Mouse (Mus musculus): ENCODE measurements around the gene P2rx7.

Gene P2rx7

GRCm38 (mm10) chr5:122643701-122644100 is at the start of gene P2rx7:
Gene P2rx7 (plus strand): TSS chr5:122643911.
- peak in 1 of 2 experiments; percentile 15 for DNase-seq (ENCODE audit: low spot score in 2 of 2)

GRCm38 (mm10) chr5:122595470-122595869 is 48.2 kb upstream of the P2rx7 start:
- no peak for DNase-seq (ENCODE audit: low spot score in 2 of 2)

- DNase-seq (ENCODE audit: low spot score in 2 of 2) = peak; percentile 51 to 77
These were observed 41.5 kb upstream of the P2rx7 start for GRCm38 (mm10) chr5:122602233-122602632.

- no peak for DNase-seq (ENCODE audit: low spot score in 2 of 2)
These were observed 38.8 kb upstream of the P2rx7 start for GRCm38 (mm10) chr5:122604894-122605293.

GRCm38 (mm10) chr5:122611651-122612050 is 32.1 kb upstream of the P2rx7 start:
- DNase-seq (ENCODE audit: low spot score in 2 of 2) = no peak

DNA sequence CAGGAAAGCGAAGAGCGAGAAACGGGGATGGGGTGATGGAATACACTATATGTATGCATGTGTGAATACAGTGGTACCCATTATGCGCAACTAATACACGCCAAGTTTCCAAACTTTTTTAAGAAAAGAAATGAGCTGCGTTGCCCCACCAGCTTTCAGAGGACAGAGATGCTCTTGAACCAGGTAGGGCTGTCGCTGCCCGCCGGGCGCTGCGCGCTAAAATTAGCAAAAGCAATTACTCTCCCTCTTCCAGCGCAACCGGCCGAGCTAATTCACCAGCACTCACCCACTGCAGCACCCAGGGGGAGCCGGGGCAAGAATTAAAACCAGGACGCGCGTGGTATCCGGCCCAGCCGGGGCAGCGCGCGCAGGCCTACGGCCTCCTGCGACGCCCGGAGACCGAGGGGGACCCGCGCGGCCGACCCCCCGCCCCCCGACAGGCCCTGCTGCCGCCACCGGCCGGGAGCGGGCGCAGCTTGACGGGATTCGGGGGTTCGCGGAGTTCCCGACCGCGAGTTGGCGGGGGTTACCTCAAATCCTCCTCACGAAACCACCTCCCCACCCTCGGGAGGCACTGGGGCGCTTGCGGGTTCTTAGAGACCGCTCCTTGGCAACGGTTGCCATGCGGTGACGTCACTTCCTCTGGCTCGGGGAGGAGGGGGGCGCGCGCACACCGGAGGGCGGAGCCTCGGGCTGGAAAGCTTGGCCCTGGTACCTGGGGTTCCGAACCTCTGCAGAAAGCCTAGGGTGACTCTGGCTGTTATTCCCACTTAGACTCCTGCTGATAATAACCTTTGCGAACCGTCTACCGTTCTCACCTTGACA is 29.6 kb upstream of the P2rx7 start, which contains the start of gene Ift81:
Gene Ift81 (minus strand): TSS at position 611 of the 825 bp plus-strand sequence.
- DNase-seq (ENCODE audit: low spot score in 2 of 2) = peak; percentile 93 to 95

GRCm38 (mm10) chr5:122617718-122618117 is 26.0 kb upstream of the P2rx7 start:
- no peak for DNase-seq (ENCODE audit: low spot score in 2 of 2)

DNA sequence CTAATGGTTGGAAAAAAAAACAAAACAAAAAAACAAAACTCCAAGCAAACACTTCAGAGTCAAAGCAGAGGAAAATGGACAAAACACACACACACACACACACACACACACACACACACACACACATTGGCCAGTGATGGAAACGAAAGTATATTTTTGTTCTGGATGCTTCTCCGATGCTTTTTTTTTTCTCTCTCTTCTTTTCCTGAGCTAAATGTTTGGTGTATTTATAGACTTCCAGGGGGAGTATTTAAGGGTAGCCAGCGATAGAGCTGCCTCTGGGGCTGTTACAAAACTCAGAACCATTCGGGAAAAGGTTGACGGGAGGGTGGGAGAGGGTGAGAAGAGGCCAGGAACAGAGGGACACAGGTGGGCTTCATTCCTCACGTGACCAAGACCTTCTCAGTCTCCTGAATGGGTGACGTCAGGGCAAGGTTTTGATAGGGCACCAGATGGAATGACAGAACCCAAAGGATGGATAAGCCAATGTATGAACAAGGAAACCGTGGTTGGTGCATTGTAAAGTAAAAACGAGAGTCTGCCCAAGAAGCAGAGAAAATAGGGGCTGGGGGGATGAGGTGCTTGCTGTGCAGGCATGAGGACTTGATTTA is 23.9 kb upstream of the P2rx7 start:
- no peak for DNase-seq (ENCODE audit: low spot score in 2 of 2)

DNA sequence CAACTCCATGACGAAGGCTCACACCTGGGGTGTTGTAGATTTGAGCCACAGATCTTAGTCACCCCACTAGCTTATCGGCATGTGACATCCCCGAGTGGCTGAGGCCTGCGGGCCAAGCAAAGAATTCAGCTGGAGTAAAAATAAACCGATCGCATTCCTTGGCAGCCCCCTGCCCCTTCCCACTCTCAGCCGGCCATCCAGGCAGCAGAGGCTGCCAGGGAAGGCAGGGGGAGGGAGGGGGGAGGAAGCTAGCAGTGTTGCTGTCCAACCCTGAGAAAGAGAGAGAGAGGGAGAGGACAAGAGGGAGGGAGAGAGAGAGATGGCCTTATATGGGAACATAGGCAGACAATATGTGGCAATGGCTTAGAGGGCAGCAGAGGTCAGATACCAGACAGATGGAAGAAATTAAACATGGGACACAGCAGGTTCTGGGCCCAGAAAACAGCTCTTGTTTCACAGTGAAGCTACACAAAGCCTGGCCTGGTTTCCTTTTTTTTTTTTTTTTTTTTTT is 22.3 kb upstream of the P2rx7 start:
- DNase-seq (ENCODE audit: low spot score in 2 of 2) = no peak

DNA sequence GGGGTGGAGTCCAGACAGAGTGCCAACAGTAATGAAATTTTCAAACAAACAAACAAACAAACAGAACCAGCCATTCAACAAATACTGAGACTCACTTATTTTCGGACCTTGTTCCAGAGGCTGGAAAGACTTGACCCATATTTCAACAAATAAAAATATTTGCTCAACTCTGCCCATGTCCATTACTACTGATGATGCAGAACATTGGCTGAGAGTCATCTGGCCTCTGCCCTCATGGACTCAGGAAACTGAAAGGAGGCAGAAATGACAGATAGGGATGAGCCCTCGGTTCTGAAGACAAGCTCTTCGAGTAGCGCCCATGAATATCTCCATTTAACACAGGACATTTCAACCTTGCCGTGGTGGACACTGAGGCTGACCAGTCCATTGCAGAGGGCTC is 21.2 kb upstream of the P2rx7 start:
- no peak for DNase-seq (ENCODE audit: low spot score in 2 of 2)

- no peak for DNase-seq (ENCODE audit: low spot score in 2 of 2)
These were observed 19.9 kb upstream of the P2rx7 start for GRCm38 (mm10) chr5:122623861-122624260.

DNA sequence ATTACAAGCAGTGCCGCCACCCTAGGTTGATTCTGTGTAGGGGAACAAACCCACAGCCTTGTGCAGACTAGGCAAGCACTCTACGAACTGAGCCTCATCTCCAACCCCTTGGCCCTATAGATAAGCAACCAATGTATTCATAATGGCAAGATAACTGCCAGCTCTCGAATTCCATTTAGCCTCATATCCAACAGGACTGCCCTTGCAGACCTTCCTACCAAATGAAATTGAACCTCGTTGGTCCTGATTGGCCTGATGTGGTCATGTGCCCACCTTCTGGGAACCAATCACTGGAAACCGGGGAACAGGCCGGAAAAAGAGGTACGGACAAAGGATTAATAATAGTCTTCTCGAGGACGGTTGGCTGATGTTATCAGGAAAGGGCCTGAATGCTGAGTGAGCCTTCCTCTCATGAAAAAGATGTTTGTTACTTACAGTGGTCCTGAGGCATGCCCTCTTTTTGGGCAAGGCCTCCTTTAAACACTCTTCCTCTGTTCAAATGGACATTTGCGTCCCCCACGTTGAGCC is 18.7 kb upstream of the P2rx7 start:
- no peak for DNase-seq (ENCODE audit: low spot score in 2 of 2)

DNA sequence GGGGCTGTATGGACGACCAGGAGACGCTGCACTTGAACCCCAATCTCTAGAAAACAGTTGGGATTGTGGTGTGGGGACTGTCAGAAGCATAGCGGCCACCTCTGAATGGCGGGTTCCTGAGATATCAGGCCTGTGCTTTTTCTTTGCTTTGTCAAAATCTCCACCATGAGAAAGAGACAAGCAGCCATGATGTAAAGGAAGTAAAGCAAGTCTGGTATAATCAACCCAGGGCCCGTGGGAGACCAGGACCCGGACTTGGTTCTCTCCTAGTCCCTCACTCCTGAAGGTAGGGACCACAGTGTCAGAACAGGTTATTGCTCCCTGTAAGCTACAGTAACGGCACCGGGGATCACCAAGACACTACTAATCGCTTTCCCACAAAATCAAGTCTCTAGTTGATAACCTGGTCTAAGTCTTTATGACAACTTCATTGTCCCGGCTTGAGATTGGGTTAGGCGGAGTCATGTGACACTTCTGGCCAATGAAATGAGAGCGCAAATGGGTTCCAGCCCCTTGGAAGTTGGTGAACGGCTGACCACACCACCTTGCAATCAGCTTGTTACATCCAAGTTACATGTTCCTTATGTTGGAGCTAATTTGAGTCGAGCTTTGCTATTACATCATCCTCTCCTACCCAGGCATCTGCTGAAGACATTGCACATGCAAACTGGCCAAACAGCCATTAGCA is 18.0 kb upstream of the P2rx7 start:
- no peak for DNase-seq (ENCODE audit: low spot score in 2 of 2)

DNA sequence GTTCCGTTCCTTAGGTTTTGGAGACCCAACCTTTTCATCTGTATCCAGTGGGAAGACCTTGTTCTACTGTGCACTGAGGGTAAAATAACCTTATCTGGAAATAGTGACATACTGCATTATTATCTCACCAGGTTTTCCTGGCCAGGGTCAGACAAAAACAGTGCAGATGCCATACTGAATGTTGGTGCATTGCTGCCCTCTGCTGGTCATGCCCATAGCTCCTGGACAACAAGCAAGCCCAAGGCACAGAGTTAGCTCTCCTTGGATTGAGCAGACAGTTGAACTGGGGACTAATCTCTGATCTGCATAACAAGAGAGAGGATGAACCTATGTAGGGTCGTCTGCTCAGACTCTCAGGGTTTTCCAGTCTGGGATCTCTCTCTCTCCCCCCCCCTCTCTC is 16.5 kb upstream of the P2rx7 start:
- DNase-seq (ENCODE audit: low spot score in 2 of 2) = peak; percentile 63 to 83

GRCm38 (mm10) chr5:122635228-122635627 is 8.5 kb upstream of the P2rx7 start:
- no peak for DNase-seq (ENCODE audit: low spot score in 2 of 2)

- no peak for DNase-seq (ENCODE audit: low spot score in 2 of 2)
These were observed 7.4 kb upstream of the P2rx7 start for GRCm38 (mm10) chr5:122636308-122636707.

GRCm38 (mm10) chr5:122636958-122637357 is 6.8 kb upstream of the P2rx7 start:
- DNase-seq (ENCODE audit: low spot score in 2 of 2) = no peak

- DNase-seq (ENCODE audit: low spot score in 2 of 2) = no peak
These were observed 5.4 kb upstream of the P2rx7 start for GRCm38 (mm10) chr5:122638296-122638695.

DNA sequence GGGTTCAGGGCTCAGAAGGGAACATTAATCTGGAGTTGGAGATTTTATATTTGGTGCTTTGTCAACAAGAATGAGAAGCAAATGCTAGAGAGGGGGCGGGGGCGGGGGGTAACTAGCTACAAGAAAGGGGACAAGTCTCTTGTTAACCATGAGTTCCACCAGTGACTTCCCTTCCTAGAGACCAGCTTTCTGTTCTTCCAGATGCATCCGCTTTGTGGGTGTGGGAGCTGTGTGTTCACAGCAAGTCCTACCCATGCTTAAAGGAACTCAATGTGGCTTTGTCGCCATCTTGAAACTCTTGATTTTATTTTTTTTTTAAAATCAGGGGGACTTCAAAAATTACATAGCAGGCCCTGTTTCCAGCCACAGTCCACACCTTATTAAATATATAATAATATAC is 4.2 kb upstream of the P2rx7 start:
- DNase-seq (ENCODE audit: low spot score in 2 of 2) = no peak

DNA sequence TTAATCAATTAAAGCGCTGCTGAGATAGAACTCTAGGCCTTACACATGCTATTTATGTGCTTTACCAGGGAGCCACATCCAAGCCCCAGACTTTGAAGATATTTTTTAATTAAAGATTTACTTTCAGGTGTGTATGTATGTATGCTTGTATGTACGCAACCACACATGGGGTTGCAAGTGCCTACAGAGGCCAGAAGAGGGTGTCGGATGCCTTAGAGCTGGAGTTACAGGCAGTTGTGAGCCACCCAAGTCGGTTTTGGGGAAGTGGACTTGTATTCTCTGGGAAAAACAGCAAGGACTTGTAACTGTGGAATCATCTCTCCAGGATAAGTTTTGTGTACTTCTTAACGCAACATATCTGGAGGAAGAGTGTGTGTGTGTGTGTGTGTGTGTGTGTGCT is 3.7 kb upstream of the P2rx7 start:
- no peak for DNase-seq (ENCODE audit: low spot score in 2 of 2)

GRCm38 (mm10) chr5:122644111-122644607 is 448 bp downstream of the P2rx7 start:
- peak in 1 of 2 experiments; percentile 51 for DNase-seq (ENCODE audit: low spot score in 2 of 2)

DNA sequence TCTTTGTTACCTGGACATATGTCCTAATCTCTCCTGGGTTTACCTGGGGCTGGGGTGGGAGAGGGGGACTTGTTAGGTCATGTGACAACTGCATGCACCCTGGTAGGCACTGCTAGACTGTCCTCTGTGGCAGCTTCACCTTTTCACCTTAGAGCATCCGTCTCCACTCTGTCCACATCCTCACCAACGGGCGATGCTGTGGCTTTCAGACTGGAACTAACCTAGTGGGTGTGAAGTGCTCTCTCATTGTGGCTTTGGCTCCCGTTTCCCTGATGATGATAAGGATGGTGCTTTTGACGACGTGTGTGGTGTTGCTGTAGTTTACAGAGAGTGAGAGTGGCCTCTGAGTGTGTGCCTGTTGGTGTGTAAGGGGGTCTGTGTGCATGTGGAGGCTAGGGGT is 1.6 kb downstream of the P2rx7 start:
- DNase-seq (ENCODE audit: low spot score in 2 of 2) = peak; percentile 32 to 40
